Mouse (Mus musculus) ES-Bruce4 (cell line): ENCODE measurements around the gene Plekhf1.

Experiments used
- CTCF ChIP-seq: IDR thresholded peaks from one replicate; pipeline ENCODE4 v1.8.1; 2011; ENCODE audit warnings: low read depth, low read length
- POLR2A ChIP-seq: IDR thresholded peaks from one replicate; pipeline ENCODE4 v1.8.1; 2011; ENCODE audit warnings: low read length; ENCODE audit not compliant: insufficient read depth

DNA sequence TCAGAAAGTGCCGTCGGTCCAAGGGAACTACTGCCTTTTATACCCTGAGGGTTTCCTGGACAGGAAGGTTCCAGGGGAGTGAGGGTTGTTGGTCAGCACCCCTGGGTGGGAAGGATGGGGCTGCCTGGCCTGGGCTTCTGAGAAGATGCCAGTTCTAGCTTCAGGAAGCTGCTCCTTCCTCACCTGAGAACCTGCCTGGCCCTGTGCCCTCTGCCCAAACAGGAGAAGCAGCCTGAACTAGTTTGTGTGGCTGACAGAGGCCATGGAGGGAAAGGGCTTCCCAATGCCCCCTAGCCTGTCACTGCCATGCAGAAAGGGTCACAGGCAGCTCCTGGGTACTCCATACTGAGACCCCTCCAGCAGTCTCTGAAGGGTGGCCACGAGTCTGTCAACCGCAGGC, 8.3 kb downstream of the Plekhf1 start:
- TF ChIP-seq CTCF (no peak), POLR2A (no peak)
